Mouse (Mus musculus): ENCODE results near the gene Limch1.

GRCm38 (mm10) chr5:66816751-66817150 is 71.1 kb downstream of the Limch1 start:
- TF ChIP-seq HCFC1 (IDR thresholded peaks at IDR 0.05; ENCODE audit: borderline replicate concordance, insufficient read depth, low read length) (no peak), MAFK (IDR thresholded peaks at IDR 0.05; ENCODE audit: insufficient read depth, low read depth, low read length) (no peak), ZNF384 (IDR thresholded peaks at IDR 0.05; ENCODE audit: low read depth, low read length) (no peak), ZC3H11A (IDR thresholded peaks at IDR 0.05; ENCODE audit: borderline replicate concordance, low read depth, low read length) (no peak)
